Mouse (Mus musculus) gastrocnemius, adult 18-20 months (tissue): ENCODE measurements around the gene March4. TPM values are rescaled to one million over a fixed set of nuclear protein-coding genes. Genes with fewer than 3 reads are reported as not detected.

ENCODE experiments used
- DNase-seq: peaks from one replicate; pipeline ENCODE4 v3.0.0; 2021; ENCODE audit warnings: low spot score
- total RNA-seq, 2 experiments: library from RNA; stranded (reverse); gene quantifications; 2 replicates each; pipeline ENCODE4 v1.2.3; 2021

The March4 gene
- total RNA-seq, 2 experiments from 2014 or later = 0.24 to 0.62 TPM

GRCm38 (mm10) chr1:72399720-72400401 is 136.9 kb downstream of the March4 start:
- DNase-seq = no peak

GRCm38 (mm10) chr1:72390420-72390819 is 146.3 kb downstream of the March4 start:
- no peak for DNase-seq

- DNase-seq = no peak
Observed at GRCm38 (mm10) chr1:72383651-72384050, 153.1 kb downstream of the March4 start.

- DNase-seq = no peak
Observed at GRCm38 (mm10) chr1:72383056-72383455, 153.7 kb downstream of the March4 start.

- DNase-seq = no peak
Observed at GRCm38 (mm10) chr1:72380544-72380943, 156.2 kb downstream of the March4 start.

- DNase-seq = no peak
Observed at GRCm38 (mm10) chr1:72379752-72380353, 156.9 kb downstream of the March4 start.

GRCm38 (mm10) chr1:72378151-72378550 is 158.6 kb downstream of the March4 start:
- DNase-seq = no peak

Other genes with a start within 250 kb of the March4 start
- gene Xrcc5, start 229.5 kb downstream of the March4 start, total RNA-seq = 10 to 100 TPM; 22.2 to 24.5 TPM
- gene Smarcal1, start 46.3 kb upstream of the March4 start, total RNA-seq = 10 to 100 TPM; 18.5 to 21.9 TPM
- gene Ankar, start 163.6 kb upstream of the March4 start, total RNA-seq = not detected
- 100 to 1,000 TPM; 566 to 581 TPM for gene Rpl37a, start 174.4 kb upstream of the March4 start, total RNA-seq